Mouse (Mus musculus): ENCODE measurements around the gene Fkbp14. TPM values are rescaled to one million over a fixed set of nuclear protein-coding genes. Genes with fewer than 3 reads are reported as not detected.

The Fkbp14 gene
- total and polyA plus RNA-seq, 3 experiments, result 5.4 to 10.7 (median 7.6) TPM

GRCm38 (mm10) chr6:54550801-54551323 lies 46.2 kb downstream of the Fkbp14 start:
- peaks cover 3% of the 10 kb centered on the region for H3K4me1 ChIP-seq (ENCODE audit: control insufficient read depth, insufficient read depth, low read length)
- intact Hi-C loops (cut with DNase I), result no loop called here
- DNase-seq, result no peak
- H3K9ac ChIP-seq (ENCODE audit: low read depth, low read length), result no peak overlapping the region
- TF ChIP-seq EP300 (IDR thresholded peaks at IDR 0.05; ENCODE audit: insufficient read depth, low read depth, low read length) (no peak), POLR2A (IDR thresholded peaks at IDR 0.05; ENCODE audit: insufficient read depth, low read depth, low read length) (no peak), CTCF (IDR thresholded peaks at IDR 0.05) (no peak)
- no peaks in the 10 kb centered on the region for H3K27me3 ChIP-seq (ENCODE audit: control insufficient read depth, insufficient read depth, low read length)
- no peak overlapping the region for H3K4me3 ChIP-seq
- H3K27ac ChIP-seq, result no peak overlapping the region
- H3K36me3 ChIP-seq (ENCODE audit: control insufficient read depth, insufficient read depth, low read length), result no peaks in the 10 kb centered on the region
- WGBS, result 66% methylated on average over 7 of the region's 7 CpGs
- no peaks in the 10 kb centered on the region for H3K79me2 ChIP-seq (replicated peaks; ENCODE audit: control insufficient read depth, insufficient read depth, low read length)

DNA sequence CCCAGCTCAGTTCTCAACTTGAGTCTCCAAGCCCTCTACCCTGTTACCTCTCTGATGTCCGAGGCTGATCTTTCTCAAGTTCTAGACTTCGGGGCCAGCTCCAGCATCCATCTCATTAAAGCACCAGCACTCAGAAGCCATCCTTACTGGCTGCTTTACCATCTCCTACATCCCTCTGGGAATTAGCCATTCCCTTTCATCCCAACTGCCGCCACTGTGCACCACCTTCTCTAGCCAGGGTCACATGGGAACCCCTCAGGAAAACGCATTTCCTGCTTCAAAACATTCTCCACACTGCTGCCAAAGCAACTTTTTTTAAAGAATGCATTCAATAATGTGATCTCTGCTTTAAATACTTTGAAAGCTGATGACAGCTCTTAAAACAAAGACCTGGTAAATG lies 47.8 kb downstream of the Fkbp14 start:
- no peak for TF ChIP-seq CTCF (IDR thresholded peaks at IDR 0.05)
- no peak for TF ChIP-seq POLR2A (IDR thresholded peaks at IDR 0.05; ENCODE audit: insufficient read depth, low read depth, low read length)
- no peak for TF ChIP-seq EP300 (IDR thresholded peaks at IDR 0.05; ENCODE audit: insufficient read depth, low read depth, low read length)
- no peak overlapping the region for H3K4me3 ChIP-seq
- WGBS, result 51% methylated on average over 4 of the region's 4 CpGs
- intact Hi-C loops (cut with DNase I), result no loop called here
- H3K4me1 ChIP-seq (ENCODE audit: control insufficient read depth, insufficient read depth, low read length), result peaks cover 3% of the 10 kb centered on the region; the same call in 1 of the 2 replicates
- H3K27ac ChIP-seq, result no peak overlapping the region
- H3K36me3 ChIP-seq (ENCODE audit: control insufficient read depth, insufficient read depth, low read length), result no peaks in the 10 kb centered on the region
- no peaks in the 10 kb centered on the region for H3K79me2 ChIP-seq (replicated peaks; ENCODE audit: control insufficient read depth, insufficient read depth, low read length)
- H3K9ac ChIP-seq (ENCODE audit: low read depth, low read length), result no peak overlapping the region
- no peaks in the 10 kb centered on the region for H3K27me3 ChIP-seq (ENCODE audit: control insufficient read depth, insufficient read depth, low read length)
- DNase-seq, result no peak

- Histone ChIP-seq H3K9ac (ENCODE audit: low read depth, low read length) (no peak overlapping the region), H3K27me3 (ENCODE audit: control insufficient read depth, insufficient read depth, low read length) (no peaks in the 10 kb centered on the region), H3K79me2 (replicated peaks; ENCODE audit: control insufficient read depth, insufficient read depth, low read length) (no peaks in the 10 kb centered on the region), H3K4me1 (ENCODE audit: control insufficient read depth, insufficient read depth, low read length) (peaks cover 3% of the 10 kb centered on the region; the same call in 1 of the 2 replicates), H3K36me3 (ENCODE audit: control insufficient read depth, insufficient read depth, low read length) (no peaks in the 10 kb centered on the region), H3K4me3 (no peak overlapping the region), H3K27ac (no peak overlapping the region)
- intact Hi-C loops (cut with DNase I), result no loop called here
- no peak for TF ChIP-seq EP300 (IDR thresholded peaks at IDR 0.05; ENCODE audit: insufficient read depth, low read depth, low read length)
- 40% methylated on average over 13 of the region's 13 CpGs for WGBS
- no peak for DNase-seq
These were observed 48.6 kb downstream of the Fkbp14 start for GRCm38 (mm10) chr6:54548314-54549019.

DNA sequence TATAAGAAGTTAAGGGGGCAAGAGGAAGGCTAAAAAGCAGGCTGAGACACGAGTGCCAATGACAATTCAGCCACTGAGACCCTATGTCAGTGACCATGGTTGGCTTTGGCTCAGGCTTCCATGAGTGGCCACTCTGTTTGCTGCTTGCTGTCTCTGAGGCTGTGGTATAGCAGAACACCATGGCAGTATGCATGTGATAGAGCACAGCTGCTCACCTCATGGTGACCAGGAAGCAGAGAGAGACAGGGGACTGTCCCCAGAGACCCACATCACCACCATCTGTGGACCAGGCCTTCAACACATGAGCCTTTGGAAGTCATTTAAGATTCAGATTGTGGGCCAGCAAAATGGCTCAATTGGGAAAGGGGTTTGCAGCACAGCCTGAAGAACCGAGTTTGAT lies 53.5 kb downstream of the Fkbp14 start:
- WGBS, result 72% methylated on average over 2 of the region's 2 CpGs
- Histone ChIP-seq H3K4me1 (ENCODE audit: control insufficient read depth, insufficient read depth, low read length) (peaks cover 5% of the 10 kb centered on the region), H3K4me3 (no peak overlapping the region), H3K79me2 (replicated peaks; ENCODE audit: control insufficient read depth, insufficient read depth, low read length) (no peaks in the 10 kb centered on the region), H3K27ac (no peak overlapping the region), H3K36me3 (ENCODE audit: control insufficient read depth, insufficient read depth, low read length) (no peaks in the 10 kb centered on the region), H3K9ac (ENCODE audit: low read depth, low read length) (no peak overlapping the region), H3K27me3 (ENCODE audit: control insufficient read depth, insufficient read depth, low read length) (no peaks in the 10 kb centered on the region)
- intact Hi-C loops (cut with DNase I), result no loop called here
- no peak for DNase-seq
- TF ChIP-seq EP300 (IDR thresholded peaks at IDR 0.05; ENCODE audit: insufficient read depth, low read depth, low read length) (no peak), CTCF (IDR thresholded peaks at IDR 0.05) (no peak), POLR2A (IDR thresholded peaks at IDR 0.05; ENCODE audit: insufficient read depth, low read depth, low read length) (no peak)

DNA sequence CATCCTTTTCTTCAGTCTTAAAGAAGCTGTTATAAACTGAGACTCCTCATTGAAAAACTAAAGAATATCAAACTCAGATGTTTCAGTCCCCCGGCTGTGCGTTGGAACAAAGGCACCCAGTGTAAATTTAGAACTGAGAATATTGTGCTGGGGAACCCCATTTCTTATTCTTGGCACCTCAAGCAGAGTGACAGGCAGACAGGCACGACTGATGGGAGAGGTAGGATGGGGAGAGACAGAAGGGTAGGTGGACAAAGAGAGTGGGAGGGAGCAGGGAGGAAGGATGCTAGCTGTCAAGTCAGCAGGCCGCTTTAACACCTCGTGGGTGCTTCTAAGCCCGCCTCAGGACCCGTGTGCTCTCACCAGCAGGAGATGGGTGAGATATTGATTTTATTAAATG lies 54.3 kb downstream of the Fkbp14 start:
- intact Hi-C loops (cut with DNase I), result no loop called here
- H3K27ac ChIP-seq, result no peak overlapping the region
- no peaks in the 10 kb centered on the region for H3K27me3 ChIP-seq (ENCODE audit: control insufficient read depth, insufficient read depth, low read length)
- no peaks in the 10 kb centered on the region for H3K79me2 ChIP-seq (replicated peaks; ENCODE audit: control insufficient read depth, insufficient read depth, low read length)
- DNase-seq, result no peak
- H3K9ac ChIP-seq (ENCODE audit: low read depth, low read length), result no peak overlapping the region
- TF ChIP-seq POLR2A (IDR thresholded peaks at IDR 0.05; ENCODE audit: insufficient read depth, low read depth, low read length) (no peak), CTCF (IDR thresholded peaks at IDR 0.05) (no peak), EP300 (IDR thresholded peaks at IDR 0.05; ENCODE audit: insufficient read depth, low read depth, low read length) (no peak)
- no peaks in the 10 kb centered on the region for H3K36me3 ChIP-seq (ENCODE audit: control insufficient read depth, insufficient read depth, low read length)
- H3K4me1 ChIP-seq (ENCODE audit: control insufficient read depth, insufficient read depth, low read length), result peaks cover 5% of the 10 kb centered on the region
- 88% methylated on average over 7 of the region's 7 CpGs for WGBS
- no peak overlapping the region for H3K4me3 ChIP-seq

DNA sequence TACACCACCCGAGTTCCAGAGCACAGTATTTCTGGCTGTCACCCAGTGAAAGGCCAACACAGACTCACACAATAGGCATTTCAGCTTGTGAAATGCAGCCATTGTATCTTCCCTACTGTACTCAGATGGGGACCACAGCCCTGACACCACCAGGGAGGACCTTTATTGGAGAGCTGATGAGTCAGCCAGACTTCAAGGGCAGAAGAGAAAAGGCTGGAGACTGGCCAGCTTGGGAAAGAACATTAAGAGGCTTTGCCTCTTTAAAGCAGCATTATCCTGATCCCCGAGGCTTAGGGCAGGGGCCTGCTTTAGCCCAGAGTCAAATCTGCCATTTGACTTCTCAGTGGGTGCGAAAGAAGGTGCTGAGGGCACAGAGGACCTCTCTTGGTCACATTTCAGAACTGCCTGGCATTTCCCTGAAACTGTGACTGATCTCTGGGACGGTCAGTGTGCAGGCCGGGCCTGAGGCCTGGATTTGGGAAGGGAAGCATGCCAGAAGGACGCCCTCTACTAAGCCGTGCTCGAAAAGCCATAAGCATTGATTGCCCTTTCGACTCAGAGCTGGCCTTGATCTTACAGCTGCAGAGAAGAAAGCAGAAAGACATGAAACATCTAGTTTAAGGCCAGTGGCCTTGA lies 56.7 kb downstream of the Fkbp14 start:
- TF ChIP-seq EP300 (IDR thresholded peaks at IDR 0.05; ENCODE audit: insufficient read depth, low read depth, low read length), result no peak
- no peak for TF ChIP-seq POLR2A (IDR thresholded peaks at IDR 0.05; ENCODE audit: insufficient read depth, low read depth, low read length)
- no peak for TF ChIP-seq CTCF (IDR thresholded peaks at IDR 0.05)
- H3K27ac ChIP-seq, result no peak overlapping the region
- intact Hi-C loops (cut with DNase I), result no loop called here
- H3K9ac ChIP-seq (ENCODE audit: low read depth, low read length), result no peak overlapping the region
- H3K79me2 ChIP-seq (replicated peaks; ENCODE audit: control insufficient read depth, insufficient read depth, low read length), result no peaks in the 10 kb centered on the region
- peaks cover 5% of the 10 kb centered on the region for H3K4me1 ChIP-seq (ENCODE audit: control insufficient read depth, insufficient read depth, low read length)
- 52% methylated on average over 9 of the region's 9 CpGs for WGBS
- no peak overlapping the region for H3K4me3 ChIP-seq
- H3K27me3 ChIP-seq (ENCODE audit: control insufficient read depth, insufficient read depth, low read length), result no peaks in the 10 kb centered on the region
- DNase-seq, result peak in 1 of 2 experiments; percentile 26
- no peaks in the 10 kb centered on the region for H3K36me3 ChIP-seq (ENCODE audit: control insufficient read depth, insufficient read depth, low read length)
